Mouse (Mus musculus) thymus, postnatal 0 days (tissue): ENCODE results near the gene Mepce. TPM values are rescaled to one million over a fixed set of nuclear protein-coding genes. Genes with fewer than 3 reads are reported as not detected.
"Not testable (repeated sequence)": the region's sequence is repeated elsewhere in the genome, so short reads cannot be mapped to it uniquely, and the experiment has no call there.

ENCODE experiments used
- DNase-seq: peaks from one replicate; pipeline ENCODE4 v3.0.0-alpha.2; 2015; ENCODE audit warnings: low spot score
- polyA plus RNA-seq: library from polyadenylated mRNA; unstranded; fragments of >200 nt; fragmentation: Nextera tagmentation; extraction: Ambion mirVana; gene quantifications from 2 replicates; pipeline ENCODE4 v1.2.1, GENCODE M21; 2015

Mepce gene
- polyA plus RNA-seq = 13.1 and 17.2 TPM in 2 replicates

- peak; percentile 97 for DNase-seq
These were observed at the start of gene Mepce, which contains the start of gene Zcwpw1 for GRCm38 (mm10) chr5:137787151-137787928. TSS of gene Mepce (minus strand) at chr5:137787655. TSS of gene Zcwpw1 (plus strand) at chr5:137787798.

- not testable (repeated sequence) for DNase-seq
These were observed 49.7 kb upstream of the Mepce start for GRCm38 (mm10) chr5:137837110-137837509.

- no peak for DNase-seq
These were observed 49.2 kb upstream of the Mepce start for GRCm38 (mm10) chr5:137836611-137837010.

- DNase-seq = not testable (repeated sequence)
These were observed 48.6 kb upstream of the Mepce start, which contains the start of gene Pilra for GRCm38 (mm10) chr5:137835966-137836520. TSS of gene Pilra (minus strand) at chr5:137836281.

- no peak for DNase-seq
These were observed 46.0 kb upstream of the Mepce start for GRCm38 (mm10) chr5:137833500-137833899.

GRCm38 (mm10) chr5:137831506-137831905 is 44.1 kb upstream of the Mepce start:
- DNase-seq = no peak

- DNase-seq = no peak
These were observed 43.7 kb upstream of the Mepce start for GRCm38 (mm10) chr5:137831106-137831505.

- no peak for DNase-seq
These were observed 42.8 kb upstream of the Mepce start for GRCm38 (mm10) chr5:137830238-137830637.

GRCm38 (mm10) chr5:137828694-137829093 is 41.2 kb upstream of the Mepce start:
- DNase-seq = no peak

- DNase-seq = no peak
These were observed 39.0 kb upstream of the Mepce start for GRCm38 (mm10) chr5:137826421-137826820.

GRCm38 (mm10) chr5:137825971-137826370 is 38.5 kb upstream of the Mepce start:
- DNase-seq = no peak

GRCm38 (mm10) chr5:137825030-137825429 is 37.6 kb upstream of the Mepce start:
- no peak for DNase-seq

- no peak for DNase-seq
These were observed 36.1 kb upstream of the Mepce start for GRCm38 (mm10) chr5:137823455-137824045.

GRCm38 (mm10) chr5:137822602-137823001 is 35.1 kb upstream of the Mepce start:
- DNase-seq = no peak

GRCm38 (mm10) chr5:137822126-137822525 is 34.7 kb upstream of the Mepce start:
- DNase-seq = no peak

GRCm38 (mm10) chr5:137817466-137818222 is 30.2 kb upstream of the Mepce start:
- DNase-seq = no peak

GRCm38 (mm10) chr5:137808316-137808715 is 20.9 kb upstream of the Mepce start:
- DNase-seq = no peak

- DNase-seq = no peak
These were observed 18.7 kb upstream of the Mepce start for GRCm38 (mm10) chr5:137806158-137806557.

- no peak for DNase-seq
These were observed 13.5 kb upstream of the Mepce start for GRCm38 (mm10) chr5:137800917-137801316.

GRCm38 (mm10) chr5:137796606-137797005 is 9.2 kb upstream of the Mepce start:
- no peak for DNase-seq

GRCm38 (mm10) chr5:137791553-137791952 is 4.1 kb upstream of the Mepce start:
- DNase-seq = no peak
